Mouse (Mus musculus): Measurements from ENCODE around the gene Zfp526. TPM values are rescaled to one million over a fixed set of nuclear protein-coding genes. Genes with fewer than 3 reads are reported as not detected.
A peak's percentile ranks its signal among the peaks of the same experiment; 100 is the strongest.

The Zfp526 gene
- polyA plus RNA-seq, 1 experiment from 2014 or later = 4.2 TPM

DNA sequence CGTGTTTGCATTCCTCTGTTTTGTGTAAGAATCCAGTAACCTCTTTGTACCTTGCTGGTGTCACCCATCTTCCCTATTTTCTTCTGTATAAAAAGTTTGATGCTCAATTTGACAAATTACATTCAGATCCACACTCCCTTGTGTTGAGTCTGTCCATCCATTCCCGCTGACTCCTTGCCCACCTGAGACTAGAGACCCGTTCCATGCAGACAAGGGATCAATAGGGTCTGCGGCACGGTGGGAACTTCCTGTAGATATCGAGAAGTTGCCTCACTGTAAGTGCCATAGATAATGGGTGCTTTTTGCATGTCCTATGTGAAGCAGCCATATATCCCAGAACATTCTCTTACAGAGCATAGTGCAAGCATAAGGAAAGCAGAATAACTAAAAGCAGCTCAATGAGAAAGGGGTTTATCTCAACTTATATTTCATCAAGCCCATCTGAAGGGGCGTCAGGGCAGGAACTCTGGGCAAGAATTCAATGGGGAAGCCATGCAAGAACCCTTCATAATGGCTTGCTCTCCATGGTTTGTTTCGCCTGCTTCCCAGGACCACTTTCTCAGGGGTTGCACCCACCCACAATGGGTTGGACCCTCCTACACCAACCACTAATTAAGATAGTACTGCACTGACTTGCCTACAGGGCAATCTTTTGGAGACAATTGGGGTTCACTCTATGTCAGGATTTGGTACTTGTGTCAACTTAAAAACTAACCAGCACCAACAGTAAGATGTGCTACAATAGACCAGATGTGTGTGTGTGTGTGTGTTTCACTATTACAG lies 45.1 kb downstream of the Zfp526 start:
- 82% methylated on average over 8 of the region's 8 CpGs for WGBS
- Histone ChIP-seq H3K4me2 (replicated peaks; ENCODE audit: low read depth, low read length) (peak overlapping the region; percentile 54; the same call in 1 of the 2 replicates), H3K9me3 (ENCODE audit: control insufficient read depth, low read depth, low read length) (no peaks in the 10 kb centered on the region), H3K4me1 (ENCODE audit: control insufficient read depth, insufficient read depth, low read length) (peaks cover 12% of the 10 kb centered on the region), H3K4me3 (ENCODE audit: low read depth, low read length) (0 out of 2 replicates have a peak overlapping the region, but pooled peaks have one; percentile 81), H3K27ac (ENCODE audit: low read length) (no peak overlapping the region), H3K36me3 (ENCODE audit: control insufficient read depth, insufficient read depth, low read length) (peaks cover under 1% of the 10 kb centered on the region; the same call in 1 of the 2 replicates), H3K27me3 (ENCODE audit: control insufficient read depth, insufficient read depth, low read length) (no peaks in the 10 kb centered on the region), H3K9ac (replicated peaks; ENCODE audit: low read depth, low read length) (no peak overlapping the region)
- ATAC-seq (ENCODE audit: insufficient number of reproducible peaks, insufficient read depth, low FRiP score, low read depth) = no peak

GRCm38 (mm10) chr7:25267301-25267750 lies 46.1 kb downstream of the Zfp526 start, which contains the start of gene Cic:
Gene Cic (plus strand): TSS chr7:25267704.
- Histone ChIP-seq H3K27ac (ENCODE audit: low read length) (peak within 1 kb of the TSS; percentile 86), H3K9me3 (ENCODE audit: control insufficient read depth, low read depth, low read length) (no peaks in the 10 kb centered on the region), H3K27me3 (ENCODE audit: control insufficient read depth, insufficient read depth, low read length) (no peaks in the 10 kb centered on the region), H3K9ac (replicated peaks; ENCODE audit: low read depth, low read length) (peak within 1 kb of the TSS; percentile 69), H3K36me3 (ENCODE audit: control insufficient read depth, insufficient read depth, low read length) (peaks cover 8% of the 10 kb centered on the region), H3K4me2 (replicated peaks; ENCODE audit: low read depth, low read length) (peak within 1 kb of the TSS; percentile 75), H3K4me1 (ENCODE audit: control insufficient read depth, insufficient read depth, low read length) (peaks cover 12% of the 10 kb centered on the region), H3K4me3 (ENCODE audit: low read depth, low read length) (peak within 1 kb of the TSS; percentile 81)
- peak; percentile 89 for ATAC-seq (ENCODE audit: insufficient number of reproducible peaks, insufficient read depth, low FRiP score, low read depth)
- WGBS = 0% methylated on average over 29 of the region's 29 CpGs

DNA sequence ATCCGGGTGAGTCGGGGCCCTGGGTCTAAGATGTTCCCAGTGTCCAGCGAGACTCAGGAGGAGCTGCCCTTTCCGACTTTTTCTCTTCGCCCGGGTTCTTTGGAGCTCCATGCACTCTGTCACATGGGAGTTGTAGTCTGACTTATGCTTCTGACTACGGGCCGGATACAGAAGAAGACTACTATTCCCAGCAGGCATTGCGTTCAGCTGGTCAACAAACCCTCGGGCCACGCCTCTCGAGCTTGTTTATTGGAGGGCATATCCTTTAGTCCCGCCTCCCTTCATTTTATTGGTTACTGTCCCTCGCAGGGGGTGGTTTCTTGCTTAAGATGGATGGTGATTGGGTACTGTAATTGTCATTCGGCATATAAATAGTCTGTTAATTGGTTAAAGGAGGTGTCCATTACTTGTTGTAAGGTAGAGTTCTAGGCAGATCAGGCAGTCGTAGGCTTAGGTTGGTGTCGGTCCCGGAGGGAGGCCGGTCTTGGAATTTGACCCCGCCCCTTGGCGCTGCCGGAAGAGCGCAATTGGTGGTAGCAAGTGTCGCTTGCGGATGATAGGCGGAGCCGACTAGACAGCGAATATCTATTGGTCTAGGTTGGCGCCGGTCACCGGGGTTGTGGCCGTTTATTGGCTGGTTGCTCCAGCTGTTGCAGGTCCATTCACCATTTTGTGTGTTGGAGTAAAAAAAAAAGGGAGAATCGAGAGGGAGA lies 46.7 kb downstream of the Zfp526 start:
- no peaks in the 10 kb centered on the region for H3K27me3 ChIP-seq (ENCODE audit: control insufficient read depth, insufficient read depth, low read length)
- peak overlapping the region; percentile 75 for H3K4me2 ChIP-seq (replicated peaks; ENCODE audit: low read depth, low read length)
- ATAC-seq (ENCODE audit: insufficient number of reproducible peaks, insufficient read depth, low FRiP score, low read depth) = peak; percentile 94
- peak overlapping the region; percentile 86 for H3K27ac ChIP-seq (ENCODE audit: low read length)
- peaks cover 12% of the 10 kb centered on the region for H3K4me1 ChIP-seq (ENCODE audit: control insufficient read depth, insufficient read depth, low read length)
- peaks cover 12% of the 10 kb centered on the region for H3K36me3 ChIP-seq (ENCODE audit: control insufficient read depth, insufficient read depth, low read length)
- under 1% methylated on average over 33 of the region's 33 CpGs for WGBS
- peak overlapping the region; percentile 81 for H3K4me3 ChIP-seq (ENCODE audit: low read depth, low read length)
- H3K9me3 ChIP-seq (ENCODE audit: control insufficient read depth, low read depth, low read length) = no peaks in the 10 kb centered on the region
- H3K9ac ChIP-seq (replicated peaks; ENCODE audit: low read depth, low read length) = peak overlapping the region; percentile 69

- WGBS = 3% methylated on average over 7 of the region's 7 CpGs
- Histone ChIP-seq H3K4me2 (replicated peaks; ENCODE audit: low read depth, low read length) (peak overlapping the region; percentile 75), H3K4me3 (ENCODE audit: low read depth, low read length) (peak overlapping the region; percentile 81), H3K9ac (replicated peaks; ENCODE audit: low read depth, low read length) (peak overlapping the region; percentile 69), H3K27me3 (ENCODE audit: control insufficient read depth, insufficient read depth, low read length) (no peaks in the 10 kb centered on the region), H3K36me3 (ENCODE audit: control insufficient read depth, insufficient read depth, low read length) (peaks cover 16% of the 10 kb centered on the region), H3K9me3 (ENCODE audit: control insufficient read depth, low read depth, low read length) (no peaks in the 10 kb centered on the region), H3K27ac (ENCODE audit: low read length) (peak overlapping the region; percentile 74; the same call in 1 of the 2 replicates), H3K4me1 (ENCODE audit: control insufficient read depth, insufficient read depth, low read length) (peaks cover 12% of the 10 kb centered on the region)
- no peak for ATAC-seq (ENCODE audit: insufficient number of reproducible peaks, insufficient read depth, low FRiP score, low read depth)
These were observed 47.4 kb downstream of the Zfp526 start for GRCm38 (mm10) chr7:25268588-25268987.

DNA sequence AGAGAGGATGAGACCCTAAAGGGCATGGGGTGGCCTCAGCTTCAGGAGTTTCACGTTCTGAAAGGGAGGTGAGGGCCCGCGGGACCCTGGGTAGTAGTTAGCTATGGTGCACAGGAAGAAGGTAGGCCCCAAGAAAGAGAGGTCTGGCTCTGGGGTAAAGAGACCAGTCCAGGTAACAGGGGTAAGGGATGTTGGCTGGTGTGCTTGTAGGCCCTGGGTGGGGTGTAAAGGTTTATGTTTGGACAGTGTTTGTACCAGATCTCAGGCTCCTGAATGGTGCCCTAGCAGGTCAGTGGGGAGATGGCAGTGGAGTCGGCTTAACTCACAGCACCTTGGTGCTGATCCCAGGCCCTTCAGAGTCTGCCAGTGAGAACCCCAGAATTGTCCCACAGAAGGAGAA lies 47.8 kb downstream of the Zfp526 start:
- Histone ChIP-seq H3K9me3 (ENCODE audit: control insufficient read depth, low read depth, low read length) (no peaks in the 10 kb centered on the region), H3K27ac (ENCODE audit: low read length) (peak overlapping the region; percentile 39; the same call in 1 of the 2 replicates), H3K4me2 (replicated peaks; ENCODE audit: low read depth, low read length) (peak overlapping the region; percentile 75), H3K4me3 (ENCODE audit: low read depth, low read length) (peak overlapping the region; percentile 81), H3K36me3 (ENCODE audit: control insufficient read depth, insufficient read depth, low read length) (peaks cover 17% of the 10 kb centered on the region), H3K9ac (replicated peaks; ENCODE audit: low read depth, low read length) (peak overlapping the region; percentile 69), H3K4me1 (ENCODE audit: control insufficient read depth, insufficient read depth, low read length) (peaks cover 12% of the 10 kb centered on the region), H3K27me3 (ENCODE audit: control insufficient read depth, insufficient read depth, low read length) (no peaks in the 10 kb centered on the region)
- no peak for ATAC-seq (ENCODE audit: insufficient number of reproducible peaks, insufficient read depth, low FRiP score, low read depth)
- 35% methylated on average over 4 of the region's 4 CpGs for WGBS

GRCm38 (mm10) chr7:25269545-25270271 lies 48.5 kb downstream of the Zfp526 start:
- WGBS = 82% methylated on average over 8 of the region's 8 CpGs

GRCm38 (mm10) chr7:25270652-25271633 lies 49.7 kb downstream of the Zfp526 start:
- 90% methylated on average over 35 of the region's 35 CpGs for WGBS
- Histone ChIP-seq H3K27me3 (ENCODE audit: control insufficient read depth, insufficient read depth, low read length) (no peaks in the 10 kb centered on the region), H3K9me3 (ENCODE audit: control insufficient read depth, low read depth, low read length) (no peaks in the 10 kb centered on the region), H3K36me3 (ENCODE audit: control insufficient read depth, insufficient read depth, low read length) (peaks cover 17% of the 10 kb centered on the region), H3K4me1 (ENCODE audit: control insufficient read depth, insufficient read depth, low read length) (peaks cover 23% of the 10 kb centered on the region), H3K4me2 (replicated peaks; ENCODE audit: low read depth, low read length) (no peak overlapping the region), H3K9ac (replicated peaks; ENCODE audit: low read depth, low read length) (no peak overlapping the region), H3K4me3 (ENCODE audit: low read depth, low read length) (no peak overlapping the region), H3K27ac (ENCODE audit: low read length) (no peak overlapping the region)
- no peak for ATAC-seq (ENCODE audit: insufficient number of reproducible peaks, insufficient read depth, low FRiP score, low read depth)

More at GRCm38 (mm10) chr7:25269545-25270271, 48.5 kb downstream of the Zfp526 start:
- no peak for ATAC-seq (ENCODE audit: insufficient number of reproducible peaks, insufficient read depth, low FRiP score, low read depth)
- Histone ChIP-seq H3K27ac (ENCODE audit: low read length) (no peak overlapping the region; the same call in 1 of the 2 replicates), H3K4me3 (ENCODE audit: low read depth, low read length) (0 out of 2 replicates have a peak overlapping the region, but pooled peaks have one; percentile 81), H3K4me1 (ENCODE audit: control insufficient read depth, insufficient read depth, low read length) (peaks cover 12% of the 10 kb centered on the region), H3K36me3 (ENCODE audit: control insufficient read depth, insufficient read depth, low read length) (peaks cover 17% of the 10 kb centered on the region), H3K9ac (replicated peaks; ENCODE audit: low read depth, low read length) (no peak overlapping the region), H3K4me2 (replicated peaks; ENCODE audit: low read depth, low read length) (peak overlapping the region; percentile 75), H3K27me3 (ENCODE audit: control insufficient read depth, insufficient read depth, low read length) (no peaks in the 10 kb centered on the region), H3K9me3 (ENCODE audit: control insufficient read depth, low read depth, low read length) (no peaks in the 10 kb centered on the region)

All from stomach, embryonic 14.5 days (tissue).